Mouse (Mus musculus): ENCODE results near the gene Plekha4. TPM values are rescaled to one million over a fixed set of nuclear protein-coding genes. Genes with fewer than 3 reads are reported as not detected.

Gene Plekha4
- polyA plus RNA-seq, 1 experiment from 2014 or later: 2.7 TPM

DNA sequence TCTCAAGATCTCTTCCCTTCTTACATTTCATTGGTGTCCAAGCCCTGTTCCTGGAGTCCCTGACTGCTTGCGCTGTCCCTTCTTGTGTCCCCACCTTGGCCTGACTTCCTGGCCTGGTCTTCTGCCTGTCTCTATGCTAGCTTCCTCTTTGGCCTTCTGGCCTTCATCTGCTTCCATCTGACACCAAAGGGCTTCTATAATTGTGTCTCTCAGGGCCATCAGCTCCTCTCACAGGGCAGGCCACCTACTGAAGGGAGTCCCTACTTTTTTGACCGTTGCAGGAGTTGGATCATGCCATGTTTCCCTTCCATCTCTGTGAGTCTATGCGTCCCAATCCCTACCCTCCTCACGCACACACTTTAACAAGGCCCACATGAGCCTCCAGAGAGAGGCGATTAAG lies 63.8 kb downstream of the Plekha4 start:
- no peak for ATAC-seq (ENCODE audit: insufficient read depth, low FRiP score)
- 90% methylated on average over 5 of the region's 5 CpGs for WGBS
- H3K9ac ChIP-seq (ENCODE audit: low read length): peak overlapping the region; percentile 56; the same call in 1 of the 2 replicates

DNA sequence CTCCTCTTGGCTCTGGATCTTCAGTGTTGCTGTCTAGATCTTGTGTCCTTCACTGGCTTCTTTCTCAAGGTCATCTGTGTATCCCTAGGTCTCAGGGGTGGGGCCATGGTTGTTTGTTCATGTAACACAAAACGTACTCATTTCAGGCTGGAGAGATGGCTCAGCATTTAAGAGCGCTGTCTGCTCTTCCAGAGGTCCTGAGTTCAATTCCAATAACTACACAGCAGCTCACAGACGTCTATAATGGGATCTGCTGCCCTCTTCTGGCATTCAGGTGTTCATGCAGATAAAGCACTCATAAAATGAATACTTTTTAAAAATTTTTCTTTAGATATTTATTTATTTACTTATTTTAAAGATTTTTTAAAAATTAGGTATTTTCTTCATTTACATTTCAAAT lies 64.7 kb downstream of the Plekha4 start:
- Histone ChIP-seq H3K27me3 (ENCODE audit: control insufficient read depth, insufficient read depth, low read length) (no peaks in the 10 kb centered on the region), H3K9me3 (replicated peaks; ENCODE audit: control insufficient read depth, low read length) (no peaks in the 10 kb centered on the region), H3K9ac (ENCODE audit: low read length) (no peak overlapping the region), H3K4me2 (ENCODE audit: low read depth, low read length) (no peak overlapping the region), H3K27ac (ENCODE audit: low read length) (no peak overlapping the region), H3K36me3 (ENCODE audit: control insufficient read depth, insufficient read depth, low read length) (peaks cover 3% of the 10 kb centered on the region), H3K4me1 (ENCODE audit: control insufficient read depth, insufficient read depth, low read length) (peaks cover 4% of the 10 kb centered on the region; the same call in 1 of the 2 replicates), H3K4me3 (replicated peaks; ENCODE audit: low read length) (no peak overlapping the region)
- WGBS: 55% methylated on average over 3 of the region's 3 CpGs
- ATAC-seq (ENCODE audit: insufficient read depth, low FRiP score): no peak

More for the DNA sequence above, 63.8 kb downstream of the Plekha4 start:
- Histone ChIP-seq H3K27me3 (ENCODE audit: control insufficient read depth, insufficient read depth, low read length) (no peaks in the 10 kb centered on the region), H3K4me2 (ENCODE audit: low read depth, low read length) (no peak overlapping the region), H3K4me3 (replicated peaks; ENCODE audit: low read length) (no peak overlapping the region), H3K36me3 (ENCODE audit: control insufficient read depth, insufficient read depth, low read length) (peaks cover 7% of the 10 kb centered on the region), H3K27ac (ENCODE audit: low read length) (no peak overlapping the region), H3K4me1 (ENCODE audit: control insufficient read depth, insufficient read depth, low read length) (peaks cover 4% of the 10 kb centered on the region; the same call in 1 of the 2 replicates), H3K9me3 (replicated peaks; ENCODE audit: control insufficient read depth, low read length) (no peaks in the 10 kb centered on the region)

DNA sequence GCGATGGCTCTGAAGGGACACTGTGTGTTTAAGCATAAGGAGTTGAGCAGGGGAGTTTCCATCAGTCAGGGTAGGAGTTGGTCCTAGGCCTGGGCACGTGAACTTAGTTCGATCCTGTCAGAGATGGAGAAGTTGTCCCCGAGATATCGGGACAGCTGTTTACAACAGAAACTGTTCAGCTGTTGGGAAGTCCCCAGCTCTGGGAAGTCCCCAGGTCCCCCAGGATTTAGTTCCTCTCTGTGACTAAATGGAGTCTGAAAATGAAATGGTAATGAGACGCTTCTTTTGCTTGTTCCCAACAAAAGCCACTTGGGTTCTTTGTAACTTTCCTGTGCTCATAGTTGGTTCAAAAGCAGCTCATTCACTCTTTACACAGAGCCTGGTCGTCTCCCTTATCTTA lies 65.8 kb downstream of the Plekha4 start:
- 70% methylated on average over 7 of the region's 7 CpGs for WGBS
- H3K4me3 ChIP-seq (replicated peaks; ENCODE audit: low read length): no peak overlapping the region
- H3K36me3 ChIP-seq (ENCODE audit: control insufficient read depth, insufficient read depth, low read length): no peaks in the 10 kb centered on the region
- peaks cover 4% of the 10 kb centered on the region; the same call in 1 of the 2 replicates for H3K4me1 ChIP-seq (ENCODE audit: control insufficient read depth, insufficient read depth, low read length)
- no peaks in the 10 kb centered on the region for H3K9me3 ChIP-seq (replicated peaks; ENCODE audit: control insufficient read depth, low read length)
- no peak overlapping the region for H3K4me2 ChIP-seq (ENCODE audit: low read depth, low read length)
- H3K27me3 ChIP-seq (ENCODE audit: control insufficient read depth, insufficient read depth, low read length): no peaks in the 10 kb centered on the region
- no peak overlapping the region for H3K27ac ChIP-seq (ENCODE audit: low read length)
- ATAC-seq (ENCODE audit: insufficient read depth, low FRiP score): no peak
- no peak overlapping the region for H3K9ac ChIP-seq (ENCODE audit: low read length)

DNA sequence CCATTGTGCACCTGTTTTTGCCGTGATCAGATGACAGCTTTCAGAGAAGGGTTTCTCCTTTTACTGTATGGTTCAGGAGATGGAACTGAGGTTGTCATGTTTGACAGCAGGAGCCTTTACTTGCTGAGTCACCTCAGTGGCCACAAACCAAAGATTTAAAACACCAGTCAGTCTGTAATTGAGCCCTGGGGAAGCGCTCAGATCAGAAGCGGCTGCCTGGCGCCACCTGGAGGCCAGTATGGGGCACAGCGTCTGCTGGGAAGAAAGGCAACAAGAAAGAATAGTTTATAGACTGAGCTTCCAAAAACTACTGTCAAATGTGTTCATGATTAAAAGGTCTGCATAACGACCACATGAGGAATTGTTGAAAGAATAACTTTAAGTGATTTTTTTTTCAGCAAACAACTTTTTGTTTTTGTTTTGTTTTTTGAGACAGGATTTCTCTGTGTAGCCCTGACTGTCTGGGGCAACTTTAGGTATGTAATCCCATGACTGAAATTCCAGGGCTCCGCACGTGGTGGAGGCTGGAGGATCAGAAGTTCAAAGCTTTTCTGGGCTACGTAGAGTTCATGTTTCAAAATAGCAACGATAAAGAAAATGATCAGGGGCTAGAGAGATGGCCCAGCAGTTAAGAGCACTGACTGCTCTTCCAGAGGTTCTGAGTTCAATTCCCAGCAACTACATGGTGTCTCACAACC lies 67.1 kb downstream of the Plekha4 start:
- no peaks in the 10 kb centered on the region for H3K27me3 ChIP-seq (ENCODE audit: control insufficient read depth, insufficient read depth, low read length)
- no peaks in the 10 kb centered on the region for H3K9me3 ChIP-seq (replicated peaks; ENCODE audit: control insufficient read depth, low read length)
- no peak overlapping the region for H3K4me3 ChIP-seq (replicated peaks; ENCODE audit: low read length)
- ATAC-seq (ENCODE audit: insufficient read depth, low FRiP score): no peak
- 21% methylated on average over 10 of the region's 10 CpGs for WGBS
- H3K9ac ChIP-seq (ENCODE audit: low read length): no peak overlapping the region
- no peak overlapping the region for H3K27ac ChIP-seq (ENCODE audit: low read length)
- peaks cover 4% of the 10 kb centered on the region; the same call in 1 of the 2 replicates for H3K4me1 ChIP-seq (ENCODE audit: control insufficient read depth, insufficient read depth, low read length)
- H3K36me3 ChIP-seq (ENCODE audit: control insufficient read depth, insufficient read depth, low read length): no peaks in the 10 kb centered on the region
- no peak overlapping the region for H3K4me2 ChIP-seq (ENCODE audit: low read depth, low read length)

- Histone ChIP-seq H3K9me3 (replicated peaks; ENCODE audit: control insufficient read depth, low read length) (no peaks in the 10 kb centered on the region), H3K4me2 (ENCODE audit: low read depth, low read length) (no peak overlapping the region), H3K27ac (ENCODE audit: low read length) (no peak overlapping the region), H3K9ac (ENCODE audit: low read length) (no peak overlapping the region), H3K36me3 (ENCODE audit: control insufficient read depth, insufficient read depth, low read length) (no peaks in the 10 kb centered on the region), H3K4me3 (replicated peaks; ENCODE audit: low read length) (no peak overlapping the region), H3K27me3 (ENCODE audit: control insufficient read depth, insufficient read depth, low read length) (no peaks in the 10 kb centered on the region), H3K4me1 (ENCODE audit: control insufficient read depth, insufficient read depth, low read length) (peaks cover 6% of the 10 kb centered on the region; the same call in 1 of the 2 replicates)
- no peak for ATAC-seq (ENCODE audit: insufficient read depth, low FRiP score)
- WGBS: 83% methylated on average over 4 of the region's 4 CpGs
Measured at GRCm38 (mm10) chr7:45595176-45595575, 69.0 kb downstream of the Plekha4 start.

- Histone ChIP-seq H3K9ac (ENCODE audit: low read length) (no peak overlapping the region), H3K27me3 (ENCODE audit: control insufficient read depth, insufficient read depth, low read length) (no peaks in the 10 kb centered on the region), H3K4me3 (replicated peaks; ENCODE audit: low read length) (no peak overlapping the region), H3K4me2 (ENCODE audit: low read depth, low read length) (no peak overlapping the region), H3K9me3 (replicated peaks; ENCODE audit: control insufficient read depth, low read length) (no peaks in the 10 kb centered on the region), H3K36me3 (ENCODE audit: control insufficient read depth, insufficient read depth, low read length) (no peaks in the 10 kb centered on the region), H3K4me1 (ENCODE audit: control insufficient read depth, insufficient read depth, low read length) (peaks cover 6% of the 10 kb centered on the region; the same call in 1 of the 2 replicates), H3K27ac (ENCODE audit: low read length) (no peak overlapping the region)
- no peak for ATAC-seq (ENCODE audit: insufficient read depth, low FRiP score)
- WGBS: 78% methylated on average over 1 of the region's 1 CpGs
Measured at GRCm38 (mm10) chr7:45596107-45596506, 70.0 kb downstream of the Plekha4 start.

- WGBS: 86% methylated on average over 5 of the region's 5 CpGs
- H3K9ac ChIP-seq (ENCODE audit: low read length): no peak overlapping the region
- H3K4me3 ChIP-seq (replicated peaks; ENCODE audit: low read length): no peak overlapping the region
- H3K9me3 ChIP-seq (replicated peaks; ENCODE audit: control insufficient read depth, low read length): no peaks in the 10 kb centered on the region
- no peak overlapping the region for H3K4me2 ChIP-seq (ENCODE audit: low read depth, low read length)
- no peak for ATAC-seq (ENCODE audit: insufficient read depth, low FRiP score)
- no peaks in the 10 kb centered on the region for H3K36me3 ChIP-seq (ENCODE audit: control insufficient read depth, insufficient read depth, low read length)
- peaks cover 6% of the 10 kb centered on the region; the same call in 1 of the 2 replicates for H3K4me1 ChIP-seq (ENCODE audit: control insufficient read depth, insufficient read depth, low read length)
- no peak overlapping the region for H3K27ac ChIP-seq (ENCODE audit: low read length)
- H3K27me3 ChIP-seq (ENCODE audit: control insufficient read depth, insufficient read depth, low read length): no peaks in the 10 kb centered on the region
Measured at GRCm38 (mm10) chr7:45597013-45597412, 70.9 kb downstream of the Plekha4 start.

DNA sequence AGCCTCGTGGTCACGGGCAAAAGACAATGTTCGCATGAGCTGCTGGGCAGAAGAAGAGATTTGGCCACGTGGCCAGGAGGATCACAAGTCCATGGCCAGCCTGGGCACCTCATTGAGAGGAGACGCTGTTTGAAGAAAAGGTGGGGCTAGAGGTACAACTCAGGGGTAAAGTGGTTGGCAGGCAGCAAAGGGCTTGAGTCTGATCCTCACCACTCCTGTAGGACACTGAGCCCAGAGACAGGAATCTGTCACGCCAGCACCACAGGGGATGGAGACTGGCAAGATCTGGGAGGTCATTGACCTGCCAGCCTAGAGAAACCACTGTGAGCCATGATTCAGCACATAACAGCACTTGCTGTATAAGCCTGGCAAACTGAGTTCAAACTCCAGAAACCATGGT lies 71.4 kb downstream of the Plekha4 start:
- H3K4me2 ChIP-seq (ENCODE audit: low read depth, low read length): no peak overlapping the region
- 85% methylated on average over 6 of the region's 6 CpGs for WGBS
- H3K27ac ChIP-seq (ENCODE audit: low read length): no peak overlapping the region
- H3K27me3 ChIP-seq (ENCODE audit: control insufficient read depth, insufficient read depth, low read length): no peaks in the 10 kb centered on the region
- H3K4me1 ChIP-seq (ENCODE audit: control insufficient read depth, insufficient read depth, low read length): peaks cover 6% of the 10 kb centered on the region; the same call in 1 of the 2 replicates
- H3K4me3 ChIP-seq (replicated peaks; ENCODE audit: low read length): no peak overlapping the region
- no peaks in the 10 kb centered on the region for H3K36me3 ChIP-seq (ENCODE audit: control insufficient read depth, insufficient read depth, low read length)
- no peaks in the 10 kb centered on the region for H3K9me3 ChIP-seq (replicated peaks; ENCODE audit: control insufficient read depth, low read length)
- ATAC-seq (ENCODE audit: insufficient read depth, low FRiP score): no peak
- no peak overlapping the region for H3K9ac ChIP-seq (ENCODE audit: low read length)

GRCm38 (mm10) chr7:45598960-45599879 lies 73.1 kb downstream of the Plekha4 start:
- 37% methylated on average over 18 of the region's 18 CpGs for WGBS

More at GRCm38 (mm10) chr7:45598960-45599879, 73.1 kb downstream of the Plekha4 start:
- Histone ChIP-seq H3K27me3 (ENCODE audit: control insufficient read depth, insufficient read depth, low read length) (no peaks in the 10 kb centered on the region), H3K27ac (ENCODE audit: low read length) (no peak overlapping the region), H3K4me3 (replicated peaks; ENCODE audit: low read length) (no peak overlapping the region), H3K36me3 (ENCODE audit: control insufficient read depth, insufficient read depth, low read length) (no peaks in the 10 kb centered on the region), H3K4me2 (ENCODE audit: low read depth, low read length) (peak overlapping the region; percentile 3; the same call in 1 of the 2 replicates), H3K4me1 (ENCODE audit: control insufficient read depth, insufficient read depth, low read length) (peaks cover 6% of the 10 kb centered on the region; the same call in 1 of the 2 replicates), H3K9ac (ENCODE audit: low read length) (peak overlapping the region; percentile 30), H3K9me3 (replicated peaks; ENCODE audit: control insufficient read depth, low read length) (no peaks in the 10 kb centered on the region)
- peak; percentile 74 for ATAC-seq (ENCODE audit: insufficient read depth, low FRiP score)
